8 mouse cellular contexts compared by ENCODE assay signal in genomic region chr15:10872322-10872967, GRCm38 (mm10).
DNase-seq lines count a peak whose midpoint lies in the region; ATAC-seq and TF ChIP-seq lines count a peak whose summit lies in the region.

No protein-coding gene starts in this region.

- H3K36me3 ChIP-seq in forebrain, embryonic 10.5 days (replicated peaks): no peaks in the 10 kb centered on the region
- H3K36me3 ChIP-seq in liver, embryonic 14.5 days (replicated peaks; ENCODE audit: control insufficient read depth, insufficient read depth, low read depth): no peaks in the 10 kb centered on the region

- no peaks in the 10 kb centered on the region for H3K9me3 ChIP-seq in forebrain, embryonic 10.5 days
- no peaks in the 10 kb centered on the region for H3K9me3 ChIP-seq in liver, embryonic 14.5 days (ENCODE audit: control insufficient read depth, low read length)

- no peak overlapping the region for H3K9ac ChIP-seq in liver, embryonic 14.5 days (replicated peaks)

- no peaks in the 10 kb centered on the region for H3K27me3 ChIP-seq in forebrain, embryonic 10.5 days (ENCODE audit: poor library complexity, severe bottlenecking)
- no peaks in the 10 kb centered on the region for H3K27me3 ChIP-seq in liver, embryonic 14.5 days (ENCODE audit: control insufficient read depth, insufficient read depth, low read length)

- ATAC-seq in liver, embryonic 14.5 days (ENCODE audit: insufficient read depth): no peak

- no peak overlapping the region for H3K4me2 ChIP-seq in liver, embryonic 14.5 days (ENCODE audit: low read depth)

- H3K4me1 ChIP-seq in forebrain, embryonic 10.5 days: peaks cover 19% of the 10 kb centered on the region
- peaks cover 0 to 3% of the 10 kb centered on the region in 2 experiments; a peak in 1 of 4 replicates for H3K4me1 ChIP-seq in liver, embryonic 14.5 days (replicated peaks; ENCODE audit: control insufficient read depth in 2 of 2, insufficient read depth in 2 of 2, low read length in 1 of 2)

- TF ChIP-seq EP300 in liver, embryonic 14.5 days (IDR thresholded peaks at IDR 0.05; ENCODE audit: low read depth): no peak

- TF ChIP-seq CTCF in liver, embryonic 14.5 days (IDR thresholded peaks at IDR 0.05; ENCODE audit: low read depth): peak; percentile 62

- H3K4me3 ChIP-seq in forebrain, embryonic 10.5 days: no peak overlapping the region
- no peak overlapping the region for H3K4me3 ChIP-seq in liver, embryonic 14.5 days (ENCODE audit: insufficient read depth in 1 of 2, low read depth in 2 of 2, low read length in 2 of 2)

- WGBS in forebrain, embryonic 10.5 days: 33% methylated on average over 12 of the region's 13 CpGs
- 12% methylated on average over 12 of the region's 13 CpGs for WGBS in liver, embryonic 14.5 days (ENCODE audit: insufficient replicate concordance)

- H3K27ac ChIP-seq in forebrain, embryonic 10.5 days: no peak overlapping the region
- H3K27ac ChIP-seq in liver, embryonic 14.5 days: no peak overlapping the region

- DNase-seq in cerebellum, postnatal 14 days: peak; percentile 30 to 49
- DNase-seq in cerebellum, adult 9-11 months: no peak
- DNase-seq in CD4-positive helper T cell, adult 2 months (ENCODE audit: low read depth, low spot score): peak; percentile 13
- DNase-seq in forebrain, embryonic 10.5 days (ENCODE audit: extremely low spot score, low spot score): peak; percentile 28
- DNase-seq in liver, embryonic 14.5 days (ENCODE audit: low read depth in 3 of 3, low spot score in 3 of 3): no peak
- peak; percentile 28 for DNase-seq in retina, postnatal 7 days (ENCODE audit: low read depth, low spot score)
- no peak for DNase-seq in frontal cortex, postnatal 25 days (ENCODE audit: low spot score in 2 of 2)
- no peak for DNase-seq in right cerebral cortex, postnatal 25 days

Comparison
In these comparisons a context has a peak if more than half of its experiments do, and no peak if none do; other contexts are left out.
1. DNase-seq: peak in cerebellum, postnatal 14 days (2 of 2), CD4-positive helper T cell, adult 2 months (single experiment), forebrain, embryonic 10.5 days (single experiment) and retina, postnatal 7 days (single experiment); none in cerebellum, adult 9-11 months (single experiment), liver, embryonic 14.5 days (0 of 3), frontal cortex, postnatal 25 days (0 of 2) and right cerebral cortex, postnatal 25 days (single experiment).